Mouse (Mus musculus) heart, embryonic 13.5 days (tissue): ENCODE results near the gene Smim5. TPM values are rescaled to one million over a fixed set of nuclear protein-coding genes. Genes with fewer than 3 reads are reported as not detected.
"Not testable (repeated sequence)": the region's sequence is repeated elsewhere in the genome, so short reads cannot be mapped to it uniquely, and the experiment has no call there.

ENCODE experiments used
- ATAC-seq: fragments of 200-750 bp; cut with Nextera tagmentation; 2 replicates; pipeline ENCODE4 v1.8.0; 2017; ENCODE audit warnings: moderate TSS enrichment; ENCODE audit not compliant: insufficient number of reproducible peaks, low FRiP score, low TSS enrichment; ENCODE audit errors: extremely low read depth
- H3K27ac ChIP-seq: fragments of 300-500 bp; sonication (generic); replicated peaks from 2 replicates; pipeline ENCODE4 v1.5.1; 2015; ENCODE audit warnings: moderate library complexity, mild to moderate bottlenecking, inconsistent platforms
- H3K27me3 ChIP-seq: fragments of 300-500 bp; sonication (generic); replicated peaks from 2 replicates; pipeline ENCODE4 v1.6.1; 2015; ENCODE audit warnings: mild to moderate bottlenecking, inconsistent platforms
- H3K36me3 ChIP-seq: fragments of 300-500 bp; sonication (generic); 2 replicates; pipeline ENCODE4 v1.6.1; 2015; ENCODE audit warnings: mild to moderate bottlenecking, inconsistent platforms
- H3K4me1 ChIP-seq: fragments of 300-500 bp; sonication (generic); 2 replicates; pipeline ENCODE4 v1.6.1; 2015; ENCODE audit warnings: inconsistent platforms
- H3K4me2 ChIP-seq: fragments of 300-500 bp; sonication (generic); 2 replicates; pipeline ENCODE4 v1.6.1; 2015; ENCODE audit warnings: inconsistent platforms, mild to moderate bottlenecking, moderate library complexity
- H3K4me3 ChIP-seq: fragments of 300-500 bp; sonication (generic); 2 replicates; pipeline ENCODE4 v1.5.1; 2015; ENCODE audit warnings: moderate library complexity, mild to moderate bottlenecking, inconsistent platforms
- H3K9ac ChIP-seq: fragments of 300-500 bp; sonication (generic); 2 replicates; pipeline ENCODE4 v1.6.1; 2015; ENCODE audit warnings: inconsistent platforms, mild to moderate bottlenecking, moderate library complexity
- H3K9me3 ChIP-seq: fragments of 300-500 bp; sonication (generic); 2 replicates; pipeline ENCODE4 v1.6.1; 2016; ENCODE audit warnings: inconsistent platforms
- WGBS: fragments of 180-500 bp; shearing (Covaris S2); methylation state at CpG from one replicate; pipeline ENCODE4 v1.1.7; 2015; ENCODE audit warnings: mixed read lengths; 5-methylcytosine and 5-hydroxymethylcytosine counted together
- polyA plus RNA-seq: library from polyadenylated mRNA; unstranded; fragments of >200 nt; fragmentation: Nextera tagmentation; extraction: Ambion mirVana; gene quantifications from 2 replicates; pipeline ENCODE4 v1.2.1, GENCODE M21; 2015

Gene Smim5
- 20.0 and 24.2 TPM in 2 replicates for polyA plus RNA-seq

DNA sequence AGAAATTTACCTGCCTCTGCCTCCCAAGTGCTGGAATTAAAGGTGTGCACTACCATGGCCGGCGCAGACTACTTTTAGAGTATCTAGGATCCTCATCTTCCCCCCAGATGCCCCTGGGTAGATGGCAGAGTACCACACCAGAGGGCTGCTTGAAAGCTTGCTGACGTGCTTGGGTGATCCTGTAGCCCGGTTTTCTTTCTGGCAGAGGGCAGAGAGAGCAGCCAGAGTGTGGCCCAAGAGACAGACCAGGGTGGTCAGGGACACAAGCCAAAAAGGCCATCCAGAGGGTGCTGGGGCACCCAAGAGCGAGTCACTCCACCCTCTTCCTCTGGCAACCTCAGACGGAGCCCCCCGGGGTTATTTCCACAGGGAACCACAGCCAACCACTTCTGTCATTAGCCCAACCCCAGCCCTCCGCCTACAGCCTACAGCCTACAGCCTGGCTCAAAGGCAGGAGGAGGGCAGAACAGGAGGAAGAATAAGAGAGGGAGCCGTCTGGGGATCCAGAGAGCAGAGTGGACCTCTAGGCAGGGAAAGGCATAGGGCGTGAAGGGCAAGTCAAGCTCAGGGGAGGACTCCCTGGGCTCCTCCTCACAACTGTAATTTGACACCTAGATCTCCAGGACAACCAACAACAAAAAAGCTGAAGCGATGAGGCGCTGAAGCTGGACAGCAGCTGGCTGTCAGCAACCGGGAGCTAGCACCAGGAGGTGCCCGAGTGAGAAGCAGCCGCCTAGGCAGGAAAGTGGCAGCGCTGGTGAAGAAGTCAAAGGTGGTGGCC lies at the start of gene Smim5:
Gene Smim5, plus strand, starts transcription at position 481 of the 781 bp plus-strand sequence.
- peaks cover 64% of the 10 kb centered on the region for H3K4me1 ChIP-seq
- peak within 1 kb of the TSS; percentile 74 for H3K4me2 ChIP-seq
- H3K27me3 ChIP-seq = no peaks in the 10 kb centered on the region
- peak; percentile 24; the same call in 1 of the 2 replicates for ATAC-seq
- WGBS = 25% methylated on average over 16 of the region's 16 CpGs
- H3K36me3 ChIP-seq = peaks cover 21% of the 10 kb centered on the region
- peak within 1 kb of the TSS; percentile 73 for H3K9ac ChIP-seq
- H3K27ac ChIP-seq = peak within 1 kb of the TSS; percentile 99
- peak within 1 kb of the TSS; percentile 52 for H3K4me3 ChIP-seq
- H3K9me3 ChIP-seq = no peaks in the 10 kb centered on the region

DNA sequence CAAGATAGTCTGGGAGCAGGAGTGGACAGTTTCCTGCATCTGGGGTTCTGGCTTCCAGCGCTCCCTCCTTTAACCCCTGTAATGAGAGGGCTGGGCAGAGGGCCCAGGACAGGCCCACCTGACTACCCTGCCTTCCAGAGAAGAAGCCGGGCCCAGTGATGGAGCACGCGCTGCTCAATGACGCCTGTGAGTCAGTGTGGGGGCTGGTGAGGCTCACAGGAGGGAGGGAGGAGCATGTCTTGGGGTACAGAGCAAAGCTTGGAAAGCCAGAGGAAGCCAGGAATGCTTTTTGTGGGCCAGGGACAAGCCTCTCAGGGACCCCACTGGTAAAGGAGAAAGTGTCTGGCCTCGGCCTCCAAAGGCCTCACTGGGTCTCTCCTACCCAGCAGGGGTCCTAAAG lies 45.1 kb upstream of the Smim5 start:
- Histone ChIP-seq H3K9ac (no peak overlapping the region), H3K36me3 (peaks cover 64% of the 10 kb centered on the region), H3K27me3 (peaks cover 27% of the 10 kb centered on the region), H3K27ac (no peak overlapping the region), H3K4me1 (peaks cover 20% of the 10 kb centered on the region), H3K4me3 (no peak overlapping the region), H3K9me3 (no peaks in the 10 kb centered on the region), H3K4me2 (no peak overlapping the region)
- 79% methylated on average over 6 of the region's 6 CpGs for WGBS
- no peak for ATAC-seq

DNA sequence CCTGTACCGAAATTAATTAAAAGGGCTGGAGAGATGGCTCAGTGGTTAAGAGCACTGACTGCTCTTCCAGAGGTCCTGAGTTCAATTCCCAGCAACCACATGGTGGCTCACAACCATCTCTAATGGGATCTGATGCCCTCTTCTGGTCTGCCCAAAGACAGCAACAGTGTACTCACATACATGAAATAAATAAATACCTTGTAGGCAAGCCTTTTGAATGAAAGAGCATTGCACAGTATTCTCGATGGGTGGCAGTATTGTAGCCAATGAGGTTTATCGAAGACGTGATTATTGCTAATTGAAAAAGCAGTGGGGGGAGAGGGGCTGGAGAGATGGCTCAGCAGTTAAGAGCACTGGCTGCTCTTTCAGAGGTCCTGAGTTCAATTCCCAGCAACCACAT lies 42.6 kb upstream of the Smim5 start:
- not testable (repeated sequence) for H3K4me3 ChIP-seq, H3K9ac ChIP-seq, H3K9me3 ChIP-seq, H3K27ac ChIP-seq, ATAC-seq, H3K4me2 ChIP-seq
- 95% methylated on average over 4 of the region's 4 CpGs for WGBS
- H3K27me3 ChIP-seq = peaks cover 51% of the 10 kb centered on the region
- H3K36me3 ChIP-seq = peaks cover 40% of the 10 kb centered on the region
- peaks cover 23% of the 10 kb centered on the region for H3K4me1 ChIP-seq

DNA sequence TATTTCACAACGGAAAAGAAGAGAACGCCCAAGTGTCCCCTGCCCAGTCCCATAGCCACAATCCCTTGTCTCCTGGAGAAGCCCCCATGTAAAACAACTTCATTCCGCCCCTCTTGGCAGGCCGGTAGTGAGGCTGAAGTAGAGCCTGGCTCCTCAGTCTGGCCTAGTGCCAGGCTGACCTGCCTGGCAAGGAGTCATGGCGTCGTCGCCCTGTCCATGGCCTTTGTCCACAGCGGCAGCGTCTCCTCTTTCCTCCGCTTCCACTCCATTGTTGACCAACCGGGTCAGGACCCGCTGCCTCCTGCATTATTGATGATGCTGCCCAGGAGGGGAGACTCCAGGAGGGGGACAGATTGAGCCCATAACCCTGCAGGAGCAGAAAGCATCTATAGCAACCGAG lies 41.8 kb upstream of the Smim5 start:
- 56% methylated on average over 13 of the region's 13 CpGs for WGBS
- H3K4me3 ChIP-seq = no peak overlapping the region

DNA sequence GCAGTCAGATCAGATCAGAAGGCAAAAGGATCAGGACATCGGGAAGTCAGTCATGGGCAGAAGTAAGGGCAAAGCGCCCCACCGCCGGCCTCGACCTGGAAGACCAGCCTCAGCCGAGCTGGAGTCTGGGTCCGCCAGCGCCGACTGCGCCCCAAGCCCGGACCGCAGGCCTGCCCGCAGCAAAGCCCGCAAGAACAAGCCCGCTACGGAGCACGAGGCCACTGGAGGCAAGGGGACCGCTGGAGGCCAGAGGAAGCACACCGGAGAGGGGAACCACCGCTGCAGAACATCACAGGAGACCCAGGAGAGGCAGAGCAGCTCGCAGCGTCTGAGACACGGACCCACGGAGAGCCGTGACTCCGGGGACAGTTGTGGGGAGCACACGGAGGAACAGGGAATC lies 41.4 kb upstream of the Smim5 start, which contains the start of gene Myo15b:
Gene Myo15b, plus strand, starts transcription at position 53 of the 400 bp plus-strand sequence.
- peaks cover 28% of the 10 kb centered on the region for H3K36me3 ChIP-seq
- H3K9me3 ChIP-seq = no peaks in the 10 kb centered on the region
- 13% methylated on average over 27 of the region's 27 CpGs for WGBS
- H3K4me1 ChIP-seq = peaks cover 23% of the 10 kb centered on the region
- peak within 1 kb of the TSS; percentile 78 for H3K4me2 ChIP-seq
- peaks cover 63% of the 10 kb centered on the region for H3K27me3 ChIP-seq
- H3K9ac ChIP-seq = peak within 1 kb of the TSS; percentile 76
- ATAC-seq = no peak
- H3K4me3 ChIP-seq = peak within 1 kb of the TSS; percentile 56
- H3K27ac ChIP-seq = no peak within 1 kb of the TSS

More for the DNA sequence above, 41.8 kb upstream of the Smim5 start:
- no peak for ATAC-seq
- H3K27ac ChIP-seq = no peak overlapping the region
- peaks cover 59% of the 10 kb centered on the region for H3K27me3 ChIP-seq
- H3K4me2 ChIP-seq = peak overlapping the region; percentile 78
- H3K4me1 ChIP-seq = peaks cover 23% of the 10 kb centered on the region
- 0 out of 2 replicates have a peak overlapping the region, but pooled peaks have one; percentile 76 for H3K9ac ChIP-seq
- H3K9me3 ChIP-seq = no peaks in the 10 kb centered on the region
- peaks cover 32% of the 10 kb centered on the region for H3K36me3 ChIP-seq

DNA sequence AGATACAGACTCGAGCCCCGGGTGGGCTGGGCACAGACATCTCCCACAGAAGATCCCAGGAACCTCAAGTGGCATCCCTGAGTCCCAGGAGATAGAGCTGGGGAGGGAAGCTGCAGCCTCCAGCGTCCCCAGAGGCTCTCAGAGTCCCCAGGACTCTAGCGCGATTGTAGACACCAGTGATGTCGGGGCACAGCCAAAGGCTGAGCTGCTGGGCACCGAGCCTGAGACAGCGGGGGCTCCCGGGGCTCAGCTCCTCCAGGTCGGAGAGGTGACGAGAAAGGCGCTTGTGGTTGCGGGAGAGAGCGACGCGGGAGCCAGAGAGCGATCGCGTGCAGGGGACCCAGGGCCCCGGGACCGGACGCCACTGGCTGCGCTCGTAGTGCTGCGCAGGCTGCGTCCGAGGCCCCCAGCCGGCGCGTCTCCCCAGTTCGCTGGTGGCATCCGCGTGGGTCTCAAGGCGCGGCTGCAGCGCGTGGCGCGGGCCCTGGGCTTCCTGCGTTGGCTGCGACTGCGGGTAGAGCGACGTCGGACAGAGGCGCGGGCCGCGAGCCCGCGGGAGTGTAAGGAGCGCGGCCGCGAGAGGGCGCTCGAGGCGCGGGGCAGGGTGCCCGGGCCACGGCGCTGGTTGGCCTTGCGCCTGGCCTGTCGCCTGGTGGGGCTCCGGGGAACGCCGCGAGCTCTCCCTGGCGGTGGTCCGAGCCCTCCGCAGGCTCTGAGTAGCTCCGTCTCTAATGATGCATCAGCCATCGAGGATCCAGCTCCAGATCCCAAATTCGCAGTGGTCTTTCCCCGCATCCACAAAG lies 40.4 kb upstream of the Smim5 start:
- Histone ChIP-seq H3K27me3 (peaks cover 64% of the 10 kb centered on the region), H3K27ac (no peak overlapping the region), H3K4me2 (peak overlapping the region; percentile 78), H3K9me3 (no peaks in the 10 kb centered on the region), H3K9ac (peak overlapping the region; percentile 76), H3K4me3 (peak overlapping the region; percentile 56), H3K36me3 (peaks cover 18% of the 10 kb centered on the region), H3K4me1 (peaks cover 23% of the 10 kb centered on the region)
- 1% methylated on average over 70 of the region's 75 CpGs for WGBS
- ATAC-seq = peak; percentile 71

DNA sequence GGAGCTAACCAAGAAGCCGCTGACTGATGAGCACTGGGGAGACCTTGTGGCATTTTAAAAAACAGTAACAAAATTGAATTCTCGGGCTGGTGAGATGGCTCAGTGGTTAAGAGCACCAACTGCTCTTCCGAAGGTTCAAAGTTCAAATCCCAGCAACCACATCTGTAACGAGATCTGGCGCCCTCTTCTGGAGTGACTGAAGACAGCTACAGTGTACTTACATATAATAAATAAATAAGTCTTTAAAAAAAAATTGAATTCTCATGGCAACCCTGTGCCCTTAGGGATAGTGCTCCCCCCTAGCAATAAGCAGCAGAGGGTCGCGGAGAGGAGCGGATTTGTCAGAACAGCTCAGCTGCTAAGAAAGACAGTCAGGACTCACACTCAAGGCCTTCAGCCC lies 35.9 kb upstream of the Smim5 start:
- no peaks in the 10 kb centered on the region for H3K36me3 ChIP-seq
- ATAC-seq = no peak
- H3K27ac ChIP-seq = no peak overlapping the region
- 80% methylated on average over 8 of the region's 8 CpGs for WGBS
- peaks cover 9% of the 10 kb centered on the region for H3K4me1 ChIP-seq
- no peak overlapping the region for H3K4me2 ChIP-seq
- H3K4me3 ChIP-seq = no peak overlapping the region
- peaks cover 47% of the 10 kb centered on the region for H3K27me3 ChIP-seq
- H3K9ac ChIP-seq = no peak overlapping the region
- no peaks in the 10 kb centered on the region for H3K9me3 ChIP-seq

DNA sequence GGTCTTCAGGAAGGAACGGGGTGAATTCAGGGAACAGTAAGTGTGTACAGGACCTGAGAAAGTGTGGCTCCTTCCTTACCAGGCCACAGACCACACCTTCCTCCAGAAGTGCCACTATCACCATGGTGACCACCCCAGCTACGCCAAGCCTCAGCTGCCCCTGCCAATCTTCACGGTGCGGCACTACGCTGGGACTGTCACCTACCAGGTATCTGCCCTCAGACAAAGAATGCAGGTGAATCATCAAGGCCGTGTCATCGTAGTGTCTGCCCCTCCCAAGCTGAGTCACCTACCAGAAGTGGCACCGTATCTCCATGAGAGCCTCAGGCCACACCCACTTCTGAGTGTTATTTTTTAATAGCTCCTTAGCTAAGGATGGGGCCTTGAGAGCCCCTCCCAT lies 30.4 kb upstream of the Smim5 start:
- peaks cover 15% of the 10 kb centered on the region for H3K4me1 ChIP-seq
- no peak overlapping the region for H3K4me2 ChIP-seq
- H3K27me3 ChIP-seq = peaks cover 3% of the 10 kb centered on the region; the same call in 1 of the 2 replicates
- no peak for ATAC-seq
- H3K36me3 ChIP-seq = no peaks in the 10 kb centered on the region
- H3K9me3 ChIP-seq = no peaks in the 10 kb centered on the region
- H3K27ac ChIP-seq = no peak overlapping the region
- H3K4me3 ChIP-seq = no peak overlapping the region
- H3K9ac ChIP-seq = no peak overlapping the region
- WGBS = 65% methylated on average over 8 of the region's 8 CpGs

DNA sequence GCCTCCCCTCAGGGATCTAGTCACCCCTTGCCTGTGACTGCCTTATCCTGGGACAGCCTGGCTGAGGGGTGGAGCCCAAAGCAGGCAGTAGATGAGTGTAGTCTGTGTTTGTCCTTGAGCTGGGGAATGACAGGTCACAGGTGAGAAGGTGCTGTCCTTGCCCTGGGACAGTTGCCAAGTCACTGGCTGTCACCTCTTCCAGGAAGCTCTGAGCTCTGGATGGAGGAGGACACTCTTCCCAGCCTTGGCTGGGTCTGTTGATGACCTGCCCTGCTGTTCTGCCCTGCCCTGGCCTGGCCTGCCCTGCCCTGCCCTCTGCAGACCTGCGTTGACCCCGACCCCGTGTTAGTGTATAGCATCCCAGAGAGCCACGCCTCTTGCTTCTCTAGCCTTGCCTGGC lies 27.3 kb upstream of the Smim5 start:
- ATAC-seq = no peak

DNA sequence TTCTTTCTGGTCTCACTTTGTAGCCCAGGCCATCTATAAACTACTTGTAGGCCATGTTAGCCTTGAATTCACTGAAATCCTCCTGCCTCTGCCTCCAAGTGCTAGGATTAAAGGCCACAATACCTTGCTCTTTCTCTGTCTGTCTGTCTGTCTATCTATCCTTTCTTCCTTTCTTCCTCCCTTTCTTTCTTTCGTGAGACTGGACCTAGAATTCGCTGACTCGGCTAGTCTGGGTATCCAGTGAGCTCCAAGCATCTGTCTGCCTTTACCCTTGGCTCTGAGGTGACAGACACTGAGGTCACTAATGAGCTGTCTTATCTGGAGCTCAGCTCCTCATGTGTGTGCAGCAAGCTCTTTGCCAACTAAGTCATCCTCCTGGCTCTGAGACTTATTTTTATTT lies 23.8 kb upstream of the Smim5 start:
- ATAC-seq = no peak
- Histone ChIP-seq H3K27ac (no peak overlapping the region), H3K9ac (no peak overlapping the region), H3K4me2 (no peak overlapping the region), H3K27me3 (no peaks in the 10 kb centered on the region; the same call in 1 of the 2 replicates), H3K9me3 (no peaks in the 10 kb centered on the region), H3K4me1 (peaks cover 17% of the 10 kb centered on the region), H3K4me3 (no peak overlapping the region), H3K36me3 (no peaks in the 10 kb centered on the region)
- 66% methylated on average over 3 of the region's 3 CpGs for WGBS

More for the DNA sequence above, 27.3 kb upstream of the Smim5 start:
- no peak overlapping the region for H3K4me3 ChIP-seq
- no peaks in the 10 kb centered on the region for H3K36me3 ChIP-seq
- no peaks in the 10 kb centered on the region; the same call in 1 of the 2 replicates for H3K27me3 ChIP-seq
- H3K9ac ChIP-seq = peak overlapping the region; percentile 30; the same call in 1 of the 2 replicates
- no peaks in the 10 kb centered on the region for H3K9me3 ChIP-seq
- no peak overlapping the region for H3K4me2 ChIP-seq
- H3K4me1 ChIP-seq = peaks cover 21% of the 10 kb centered on the region
- H3K27ac ChIP-seq = no peak overlapping the region
- 49% methylated on average over 4 of the region's 4 CpGs for WGBS

DNA sequence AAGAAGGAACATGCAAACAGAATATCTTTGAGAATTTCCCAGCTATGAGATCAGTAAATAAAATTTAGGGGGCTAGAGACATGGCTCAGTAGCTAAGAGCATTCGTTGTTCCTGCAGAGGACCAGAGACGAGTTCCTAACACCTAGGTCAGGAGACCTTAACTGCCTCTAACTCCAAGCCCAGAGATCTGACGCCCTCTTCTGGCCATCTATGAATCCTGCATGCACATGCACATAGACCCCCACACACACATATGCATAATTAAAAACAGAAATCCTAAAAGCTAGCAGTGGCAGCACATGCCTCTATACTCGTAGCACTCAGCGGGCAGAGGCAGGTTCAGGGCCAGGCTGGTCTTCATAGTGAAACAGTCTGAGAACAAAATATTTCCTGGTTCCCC lies 23.3 kb upstream of the Smim5 start:
- no peaks in the 10 kb centered on the region; the same call in 1 of the 2 replicates for H3K27me3 ChIP-seq
- 71% methylated on average over 5 of the region's 5 CpGs for WGBS

More for the DNA sequence above, 23.3 kb upstream of the Smim5 start:
- no peak overlapping the region for H3K27ac ChIP-seq
- no peaks in the 10 kb centered on the region for H3K36me3 ChIP-seq
- H3K4me2 ChIP-seq = no peak overlapping the region
- H3K4me1 ChIP-seq = peaks cover 17% of the 10 kb centered on the region
- ATAC-seq = no peak
- no peaks in the 10 kb centered on the region for H3K9me3 ChIP-seq
- no peak overlapping the region for H3K4me3 ChIP-seq
- H3K9ac ChIP-seq = no peak overlapping the region
